Mouse (Mus musculus) hindbrain, embryonic 13.5 days (tissue): ENCODE measurements around the gene Capn15. TPM values are rescaled to one million over a fixed set of nuclear protein-coding genes. Genes with fewer than 3 reads are reported as not detected.

Experiments used
- polyA plus RNA-seq: library from polyadenylated mRNA; unstranded; fragments of >200 nt; fragmentation: Nextera tagmentation; extraction: Ambion mirVana; gene quantifications from 2 replicates; pipeline ENCODE4 v1.2.1, GENCODE M21; 2015

Gene Capn15
- polyA plus RNA-seq, 1 experiment from 2014 or later, result 21.6 TPM

Other genes with a start within 250 kb of the Capn15 start
- not detected in 2 replicates for gene Mslnl, start 249.8 kb downstream of the Capn15 start, polyA plus RNA-seq
- 0.34 TPM in 1 of 2 replicates, not detected in the other for gene Msln, start 231.4 kb downstream of the Capn15 start, polyA plus RNA-seq
- 27.8 and 28.0 TPM in 2 replicates for gene Narfl, start 212.0 kb downstream of the Capn15 start, polyA plus RNA-seq
- 125 and 138 TPM in 2 replicates for gene Haghl, start 200.1 kb downstream of the Capn15 start, polyA plus RNA-seq
- 0.16 and 0.36 TPM in 2 replicates for gene Ccdc78, start 199.2 kb downstream of the Capn15 start, polyA plus RNA-seq
- gene Fam173a, start 192.9 kb downstream of the Capn15 start, polyA plus RNA-seq, result 86.6 and 86.8 TPM in 2 replicates
- 0.60 TPM in 1 of 2 replicates, not detected in the other for gene AC134908.4, start 190.1 kb downstream of the Capn15 start, polyA plus RNA-seq
- gene Metrn, start 188.7 kb downstream of the Capn15 start, polyA plus RNA-seq, result 45.4 and 57.6 TPM in 2 replicates
- 29.1 and 32.4 TPM in 2 replicates for gene Fbxl16, start 176.7 kb downstream of the Capn15 start, polyA plus RNA-seq
- 26.6 and 30.7 TPM in 2 replicates for gene Wdr24, start 162.2 kb downstream of the Capn15 start, polyA plus RNA-seq
- 62.9 and 64.2 TPM in 2 replicates for gene Jmjd8, start 156.9 kb downstream of the Capn15 start, polyA plus RNA-seq
- gene Stub1, start 152.4 kb downstream of the Capn15 start, polyA plus RNA-seq, result 325 and 337 TPM in 2 replicates
- 24.2 and 25.5 TPM in 2 replicates for gene Rhbdl1, start 148.5 kb downstream of the Capn15 start, polyA plus RNA-seq
- gene Gm20683, start 144.0 kb downstream of the Capn15 start, polyA plus RNA-seq, result 8.1 and 8.5 TPM in 2 replicates
- 14.5 and 15.9 TPM in 2 replicates for gene Rhot2, start 140.9 kb downstream of the Capn15 start, polyA plus RNA-seq
- 19.4 and 19.8 TPM in 2 replicates for gene Wdr90, start 124.3 kb downstream of the Capn15 start, polyA plus RNA-seq
- 11.4 and 11.7 TPM in 2 replicates for gene Mcrip2, start 117.0 kb downstream of the Capn15 start, polyA plus RNA-seq
- 63.0 and 65.7 TPM in 2 replicates for gene Mettl26, start 110.7 kb downstream of the Capn15 start, polyA plus RNA-seq
- 0.45 and 0.63 TPM in 2 replicates for gene Wfikkn1, start 104.9 kb downstream of the Capn15 start, polyA plus RNA-seq
- gene Rab40c, start 66.1 kb downstream of the Capn15 start, polyA plus RNA-seq, result 45.5 and 48.7 TPM in 2 replicates
- gene Pigq, start 40.9 kb downstream of the Capn15 start, polyA plus RNA-seq, result 57.1 and 58.9 TPM in 2 replicates
- gene Nhlrc4, start 40.8 kb downstream of the Capn15 start, polyA plus RNA-seq, result 0.09 TPM in 1 of 2 replicates, not detected in the other
- 0.56 and 0.77 TPM in 2 replicates for gene A930017K11Rik, start 33.2 kb downstream of the Capn15 start, polyA plus RNA-seq
- 28.7 and 29.5 TPM in 2 replicates for gene Rab11fip3, start 83.8 kb upstream of the Capn15 start, polyA plus RNA-seq
- 33.5 and 34.9 TPM in 2 replicates for gene Decr2, start 104.5 kb upstream of the Capn15 start, polyA plus RNA-seq
- 29.8 and 31.6 TPM in 2 replicates for gene Nme4, start 109.8 kb upstream of the Capn15 start, polyA plus RNA-seq
- gene Tmem8, start 127.5 kb upstream of the Capn15 start, polyA plus RNA-seq, result 3.0 and 3.7 TPM in 2 replicates
- gene Mrpl28, start 137.7 kb upstream of the Capn15 start, polyA plus RNA-seq, result 177 and 178 TPM in 2 replicates
- 8.5 and 9.7 TPM in 2 replicates for gene Axin1, start 152.9 kb upstream of the Capn15 start, polyA plus RNA-seq
- gene Pdia2, start 213.3 kb upstream of the Capn15 start, polyA plus RNA-seq, result 0.30 and 0.36 TPM in 2 replicates
- gene Rgs11, start 217.2 kb upstream of the Capn15 start, polyA plus RNA-seq, result 9.0 and 9.5 TPM in 2 replicates
- gene Arhgdig, start 222.0 kb upstream of the Capn15 start, polyA plus RNA-seq, result 65.7 and 75.1 TPM in 2 replicates